Mouse (Mus musculus) MEL (cell line): ENCODE measurements around the gene Cenph. TPM values are rescaled to one million over a fixed set of nuclear protein-coding genes. Genes with fewer than 3 reads are reported as not detected.

Experiments
- DNase-seq: peaks from one replicate; pipeline ENCODE4 v3.0.0; 2011; ENCODE audit warnings: low read depth, low spot score
- H3K27ac ChIP-seq: 2 replicates; pipeline ENCODE4 v1.5.1; 2012; ENCODE audit warnings: low read depth, mild to moderate bottlenecking, control low read depth, low read length, moderate library complexity; ENCODE audit not compliant: control insufficient read depth
- H3K27me3 ChIP-seq, 2 experiments: fragments of 150-350 bp in 1 of 2; sonication (generic) in 1 of 2; 2 replicates each; pipeline ENCODE4 v1.6.1; 2012; ENCODE audit warnings: low read length in 2 of 2, mild to moderate bottlenecking in 2 of 2, improper control_type of control experiment in 1 of 2, moderate library complexity in 1 of 2; ENCODE audit not compliant: insufficient read depth in 2 of 2, control insufficient read depth in 1 of 2
- H3K36me3 ChIP-seq, 2 experiments: 2 replicates each; pipeline ENCODE4 v1.6.1; 2012 to 2014; ENCODE audit warnings: low read length in 2 of 2, improper control_type of control experiment in 1 of 2, inconsistent platforms in 1 of 2, mild to moderate bottlenecking in 1 of 2; ENCODE audit not compliant: insufficient read depth in 2 of 2, control insufficient read depth in 1 of 2
- H3K4me1 ChIP-seq, 2 experiments: fragments of 150-350 bp in 1 of 2; sonication (generic) in 1 of 2; 2 replicates each; pipeline ENCODE4 v1.6.1; 2012; ENCODE audit warnings: low read length in 2 of 2, improper control_type of control experiment in 1 of 2, mild to moderate bottlenecking in 1 of 2; ENCODE audit not compliant: insufficient read depth in 2 of 2, control insufficient read depth in 1 of 2
- H3K4me3 ChIP-seq, 2 experiments: fragments of 150-350 bp in 1 of 2; sonication (generic) in 1 of 2; 2 replicates each; pipeline ENCODE4 v1.5.1; 2012; ENCODE audit warnings: low read depth in 2 of 2, low read length in 2 of 2, mild to moderate bottlenecking in 2 of 2, moderate library complexity in 2 of 2, control low read depth in 1 of 2, improper control_type of control experiment in 1 of 2; ENCODE audit not compliant: control insufficient read depth in 1 of 2, insufficient read depth in 1 of 2
- H3K79me2 ChIP-seq: 2 replicates; pipeline ENCODE4 v1.6.1; 2012; ENCODE audit warnings: mild to moderate bottlenecking, low read length, moderate library complexity; ENCODE audit not compliant: control insufficient read depth, poor library complexity, insufficient read depth
- H3K9ac ChIP-seq: 2 replicates; pipeline ENCODE4 v1.6.1; 2012; ENCODE audit warnings: low read depth, mild to moderate bottlenecking, control low read depth, low read length, moderate library complexity; ENCODE audit not compliant: control insufficient read depth, poor library complexity, severe bottlenecking
- H3K9me3 ChIP-seq: fragments of 150-350 bp; sonication (generic); replicated peaks from 2 replicates; pipeline ENCODE4 v1.6.1; 2012; ENCODE audit warnings: mild to moderate bottlenecking, low read length, improper control_type of control experiment, moderate library complexity; ENCODE audit not compliant: insufficient read depth
- BHLHE40 ChIP-seq: IDR thresholded peaks from 2 replicates; pipeline ENCODE4 v1.6.1; 2012; ENCODE audit warnings: low read depth, mild to moderate bottlenecking, inconsistent platforms, low read length, improper control_type of control experiment, borderline replicate concordance
- CHD2 ChIP-seq: IDR thresholded peaks from 2 replicates; pipeline ENCODE4 v1.6.1; 2011; ENCODE audit warnings: low read length, improper control_type of control experiment
- ELF1 ChIP-seq: IDR thresholded peaks from 2 replicates; pipeline ENCODE4 v1.6.1; 2014; ENCODE audit warnings: low read depth, mild to moderate bottlenecking, inconsistent platforms, low read length, improper control_type of control experiment, moderate library complexity
- EP300 ChIP-seq, 2 experiments: IDR thresholded peaks; 2 replicates each; pipeline ENCODE4 v1.6.1; 2011; ENCODE audit warnings: improper control_type of control experiment in 2 of 2, low read length in 2 of 2, low read depth in 1 of 2, mild to moderate bottlenecking in 1 of 2
- GABPA ChIP-seq: IDR thresholded peaks from 2 replicates; pipeline ENCODE4 v1.6.1; 2012; ENCODE audit warnings: low read depth, mild to moderate bottlenecking, inconsistent platforms, low read length, improper control_type of control experiment, moderate library complexity
- GATA1 ChIP-seq: IDR thresholded peaks from 2 replicates; pipeline ENCODE4 v1.6.1; 2011; ENCODE audit warnings: low read depth, low read length, improper control_type of control experiment
- HCFC1 ChIP-seq: IDR thresholded peaks from 2 replicates; pipeline ENCODE4 v1.6.1; 2012; ENCODE audit warnings: low read depth, mild to moderate bottlenecking, inconsistent platforms, low read length, improper control_type of control experiment, moderate library complexity
- KAT2A ChIP-seq: conservative IDR thresholded peaks from 2 replicates; pipeline ENCODE4 v1.6.1; 2012; ENCODE audit warnings: low read depth, low read length, improper control_type of control experiment, inconsistent platforms
- MEF2A ChIP-seq: IDR thresholded peaks from 2 replicates; pipeline ENCODE4 v1.6.1; 2014; ENCODE audit warnings: low read depth, mild to moderate bottlenecking, inconsistent platforms, low read length, improper control_type of control experiment; ENCODE audit not compliant: poor library complexity, insufficient replicate concordance, severe bottlenecking; ENCODE audit errors: extremely low read depth
- POLR2AphosphoS2 ChIP-seq: IDR thresholded peaks from 2 replicates; pipeline ENCODE4 v1.6.1; 2011; ENCODE audit warnings: low read length, improper control_type of control experiment
- RCOR1 ChIP-seq: IDR thresholded peaks from 2 replicates; pipeline ENCODE4 v1.6.1; 2012; ENCODE audit warnings: low read depth, mild to moderate bottlenecking, inconsistent platforms, low read length, improper control_type of control experiment
- SIN3A ChIP-seq: IDR thresholded peaks from 2 replicates; pipeline ENCODE4 v1.6.1; 2012; ENCODE audit warnings: low read length, improper control_type of control experiment, inconsistent platforms
- TAL1 ChIP-seq: IDR thresholded peaks from 2 replicates; pipeline ENCODE4 v1.6.1; 2012; ENCODE audit warnings: mild to moderate bottlenecking, inconsistent platforms, low read length, moderate library complexity, mixed read lengths
- TBP ChIP-seq: IDR thresholded peaks from 2 replicates; pipeline ENCODE4 v1.8.0; 2011; ENCODE audit warnings: low read depth, low read length, improper control_type of control experiment
- TCF12 ChIP-seq: IDR thresholded peaks from 2 replicates; pipeline ENCODE4 v1.6.1; 2014; ENCODE audit warnings: low read depth, mild to moderate bottlenecking, inconsistent platforms, low read length, improper control_type of control experiment, moderate library complexity
- UBTF ChIP-seq: IDR thresholded peaks from 2 replicates; pipeline ENCODE4 v1.6.1; 2012; ENCODE audit warnings: low read depth, mild to moderate bottlenecking, inconsistent platforms, low read length, improper control_type of control experiment, moderate library complexity, borderline replicate concordance; ENCODE audit not compliant: insufficient read depth
- USF2 ChIP-seq, 2 experiments: IDR thresholded peaks; 2 replicates each; pipeline ENCODE4 v1.6.1; 2011 to 2012; ENCODE audit warnings: improper control_type of control experiment in 2 of 2, low read length in 2 of 2, borderline replicate concordance in 1 of 2, inconsistent platforms in 1 of 2, low read depth in 1 of 2, mild to moderate bottlenecking in 1 of 2; ENCODE audit not compliant: insufficient read depth in 1 of 2
- ZNF384 ChIP-seq: IDR thresholded peaks from 2 replicates; pipeline ENCODE4 v1.6.1; 2012; ENCODE audit warnings: low read depth, mild to moderate bottlenecking, inconsistent platforms, low read length, improper control_type of control experiment
- polyA plus RNA-seq, 2 experiments: library from polyadenylated mRNA; stranded (reverse) in 1 of 2; unstranded in 1 of 2; fragments of >175 nt in 1 of 2; fragments of >200 nt in 1 of 2; gene quantifications; 2 replicates each; pipeline versions ENCODE4 v1.2.1 to v1.2.4; 2012; ENCODE audit warnings: low replicate concordance in 2 of 2, low read depth in 1 of 2; ENCODE audit not compliant: insufficient read length in 2 of 2, insufficient read depth in 1 of 2, missing spikeins in 1 of 2
- total RNA-seq: library from RNA; depleted of rRNA; stranded (reverse); fragments of 300-350 nt; gene quantifications from 2 replicates; pipeline ENCODE4 v1.2.3, GENCODE M21; 2012

Gene Cenph
- total and polyA plus RNA-seq, 3 experiments = 33.3 to 48.8 TPM; not detected in 1

GRCm38 (mm10) chr13:100750799-100751198 is 24.9 kb downstream of the Cenph start:
- Histone ChIP-seq H3K27me3 (no peaks in the 10 kb centered on the region), H3K79me2 (no peaks in the 10 kb centered on the region), H3K27ac (peak overlapping the region; percentile 73), H3K9me3 (no peaks in the 10 kb centered on the region), H3K9ac (no peak overlapping the region), H3K36me3 (peaks cover 0 to 38% of the 10 kb centered on the region in 2 experiments; a peak in 2 of 4 replicates), H3K4me3 (no peak overlapping the region), H3K4me1 (peaks cover 24 to 36% of the 10 kb centered on the region in 2 experiments)
- no peak for TF ChIP-seq MEF2A
- TF ChIP-seq GATA1 = peak; percentile 43; the same call in 1 of the 2 replicates
- no peak for TF ChIP-seq KAT2A
- TF ChIP-seq TCF12 = peak; percentile 23; the same call in 1 of the 2 replicates
- peak; percentile 38 for TF ChIP-seq TAL1
- peak; percentile 30 to 56; a peak in 3 of 4 replicates for TF ChIP-seq EP300 (IDR thresholded peaks at IDR 0.05; ENCODE audit: low read depth in 1 of 2, low read length in 2 of 2)
- TF ChIP-seq ZNF384 = peak; percentile 42
- TF ChIP-seq POLR2AphosphoS2 = no peak
- TF ChIP-seq SIN3A = no peak
- DNase-seq = peak; percentile 54

GRCm38 (mm10) chr13:100748638-100749037 is 27.1 kb downstream of the Cenph start:
- H3K27me3 ChIP-seq = no peaks in the 10 kb centered on the region
- H3K27ac ChIP-seq = no peak overlapping the region
- H3K36me3 ChIP-seq = peaks cover 0 to 42% of the 10 kb centered on the region in 2 experiments; a peak in 2 of 4 replicates
- H3K4me1 ChIP-seq = peaks cover 27 to 39% of the 10 kb centered on the region in 2 experiments
- H3K4me3 ChIP-seq = no peak overlapping the region
- DNase-seq = peak; percentile 52
- TF ChIP-seq TBP = 0 out of 2 replicates have a peak, but pooled peaks have one; percentile 15
- no peak for TF ChIP-seq ELF1
- TF ChIP-seq, all 39 proteins: peak for 1
- Histone ChIP-seq H3K9ac (no peak overlapping the region), H3K9me3 (no peaks in the 10 kb centered on the region), H3K79me2 (no peaks in the 10 kb centered on the region; the same call in 1 of the 2 replicates)

- H3K79me2 ChIP-seq = peaks cover 15% of the 10 kb centered on the region
- TF ChIP-seq GABPA = no peak
- TF ChIP-seq KAT2A = no peak
- TF ChIP-seq TAL1 = no peak
- TF ChIP-seq BHLHE40 = no peak
- TF ChIP-seq CHD2 = no peak
- TF ChIP-seq TBP = no peak
- TF ChIP-seq SIN3A = no peak
- TF ChIP-seq RCOR1 = no peak
- TF ChIP-seq UBTF = no peak
- TF ChIP-seq HCFC1 = no peak
- no peak for TF ChIP-seq USF2 (IDR thresholded peaks at IDR 0.05; ENCODE audit: borderline replicate concordance in 1 of 2, insufficient read depth in 1 of 2, low read depth in 1 of 2, low read length in 2 of 2)
- TF ChIP-seq, all 39 proteins: peak for 0
- Histone ChIP-seq H3K27ac (no peak overlapping the region), H3K36me3 (peaks cover 0 to 32% of the 10 kb centered on the region in 2 experiments; a peak in 2 of 4 replicates), H3K9ac (no peak overlapping the region), H3K27me3 (no peaks in the 10 kb centered on the region), H3K4me3 (no peak overlapping the region), H3K9me3 (no peaks in the 10 kb centered on the region), H3K4me1 (peaks cover 11 to 33% of the 10 kb centered on the region in 2 experiments)
- no peak for DNase-seq
Measured at GRCm38 (mm10) chr13:100746090-100746489, 29.6 kb downstream of the Cenph start.
